Mouse (Mus musculus) intestine, embryonic 14.5 days (tissue): ENCODE results near the gene Nipbl. TPM values are rescaled to one million over a fixed set of nuclear protein-coding genes. Genes with fewer than 3 reads are reported as not detected.
"Not testable (repeated sequence)": the region's sequence is repeated elsewhere in the genome, so short reads cannot be mapped to it uniquely, and the experiment has no call there.

Experiments used
- ATAC-seq: fragments of 200-750 bp; cut with Nextera tagmentation; replicated peaks from 2 replicates; pipeline ENCODE4 v1.8.0; 2017; ENCODE audit warnings: low read depth, moderate number of reproducible peaks, moderate TSS enrichment, moderate library complexity; ENCODE audit not compliant: low FRiP score, low TSS enrichment
- DNase-seq: peaks from one replicate; pipeline ENCODE4 v3.0.0-alpha.2; 2018; ENCODE audit warnings: low spot score
- H3K27ac ChIP-seq: fragments of 300-500 bp; sonication (generic); 2 replicates; pipeline ENCODE4 v1.5.1; 2014; ENCODE audit warnings: low read depth, mild to moderate bottlenecking, control low read depth
- H3K27me3 ChIP-seq: fragments of 300-500 bp; sonication (generic); replicated peaks from 2 replicates; pipeline ENCODE4 v1.6.1; 2014; ENCODE audit warnings: low read length, control low read depth; ENCODE audit not compliant: control insufficient read depth, insufficient read depth
- H3K36me3 ChIP-seq: fragments of 300-500 bp; sonication (generic); 2 replicates; pipeline ENCODE4 v1.6.1; 2014; ENCODE audit warnings: low read length, control low read depth; ENCODE audit not compliant: control insufficient read depth, insufficient read depth
- H3K4me1 ChIP-seq: fragments of 300-500 bp; sonication (generic); replicated peaks from 2 replicates; pipeline ENCODE4 v1.6.1; 2014; ENCODE audit warnings: low read length, control low read depth, mixed read lengths; ENCODE audit not compliant: control insufficient read depth, insufficient read depth
- H3K4me2 ChIP-seq: fragments of 300-500 bp; sonication (generic); 2 replicates; pipeline ENCODE4 v1.6.1; 2014; ENCODE audit warnings: low read length
- H3K4me3 ChIP-seq: fragments of 300-500 bp; sonication (generic); 2 replicates; pipeline ENCODE4 v1.5.1; 2014; ENCODE audit warnings: low read depth, low read length, control low read depth, mixed read lengths
- H3K9ac ChIP-seq: fragments of 300-500 bp; sonication (generic); 2 replicates; pipeline ENCODE4 v1.6.1; 2014; ENCODE audit warnings: mild to moderate bottlenecking, low read length
- H3K9me3 ChIP-seq: fragments of 300-500 bp; sonication (generic); 2 replicates; pipeline ENCODE4 v1.6.1; 2016; ENCODE audit warnings: low read length, control low read depth; ENCODE audit not compliant: control insufficient read depth
- whole genome bisulfite sequencing: fragments of 180-500 bp; shearing (Covaris S2); extraction: QIAGEN DNeasy Blood & Tissue Kit; methylation state at CpG from one replicate; pipeline ENCODE4 v1.1.7; 2014; 5-methylcytosine and 5-hydroxymethylcytosine counted together
- polyA plus RNA-seq: library from polyadenylated mRNA; unstranded; fragments of >200 nt; fragmentation: Nextera tagmentation; extraction: Ambion mirVana; gene quantifications from 2 replicates; pipeline ENCODE4 v1.2.1, GENCODE M21; 2014

Nipbl gene
- 23.3 and 23.8 TPM in 2 replicates for polyA plus RNA-seq

- Histone ChIP-seq H3K4me3 (peak within 1 kb of the TSS; percentile 83), H3K4me1 (peaks cover 15% of the 10 kb centered on the region), H3K9ac (peak within 1 kb of the TSS; percentile 98), H3K36me3 (no peaks in the 10 kb centered on the region), H3K4me2 (peak within 1 kb of the TSS; percentile 97), H3K9me3 (no peaks in the 10 kb centered on the region), H3K27ac (peak within 1 kb of the TSS; percentile 100), H3K27me3 (no peaks in the 10 kb centered on the region)
- DNase-seq = peak; percentile 89
- ATAC-seq = peak; percentile 87
- 0% methylated on average over 64 of the region's 102 CpGs for WGBS
These were observed at the start of gene Nipbl for GRCm38 (mm10) chr15:8443926-8444889. Gene Nipbl (minus strand): TSS chr15:8444463.

GRCm38 (mm10) chr15:8485261-8485660 is 41.0 kb upstream of the Nipbl start:
- Histone ChIP-seq H3K36me3 (no peaks in the 10 kb centered on the region), H3K9me3 (no peaks in the 10 kb centered on the region), H3K4me2 (no peak overlapping the region), H3K9ac (no peak overlapping the region), H3K27me3 (no peaks in the 10 kb centered on the region), H3K27ac (no peak overlapping the region), H3K4me3 (no peak overlapping the region), H3K4me1 (no peaks in the 10 kb centered on the region)
- ATAC-seq (no peak), DNase-seq (no peak)
- WGBS = 80% methylated on average over 6 of the region's 6 CpGs

- Histone ChIP-seq H3K9ac (no peak overlapping the region), H3K27ac (no peak overlapping the region), H3K4me2 (no peak overlapping the region), H3K9me3 (no peaks in the 10 kb centered on the region), H3K4me3 (no peak overlapping the region), H3K4me1 (no peaks in the 10 kb centered on the region), H3K36me3 (no peaks in the 10 kb centered on the region), H3K27me3 (no peaks in the 10 kb centered on the region)
- WGBS = 34% methylated on average over 4 of the region's 4 CpGs
- ATAC-seq = peak; percentile 93
- DNase-seq = peak; percentile 64
These were observed 24.8 kb upstream of the Nipbl start for GRCm38 (mm10) chr15:8469006-8469575.

- no peak overlapping the region for H3K9ac ChIP-seq
- no peaks in the 10 kb centered on the region for H3K9me3 ChIP-seq
- DNase-seq (no peak), ATAC-seq (no peak)
- H3K4me3 ChIP-seq = no peak overlapping the region
- no peaks in the 10 kb centered on the region for H3K4me1 ChIP-seq
- H3K27ac ChIP-seq = no peak overlapping the region
- H3K27me3 ChIP-seq = no peaks in the 10 kb centered on the region
- 85% methylated on average over 1 of the region's 1 CpGs for WGBS
- no peak overlapping the region for H3K4me2 ChIP-seq
- H3K36me3 ChIP-seq = no peaks in the 10 kb centered on the region
These were observed 19.3 kb upstream of the Nipbl start for GRCm38 (mm10) chr15:8463521-8463920.

- DNase-seq = no peak
- Histone ChIP-seq H3K9me3 (no peaks in the 10 kb centered on the region), H3K4me3 (no peak overlapping the region), H3K4me1 (no peaks in the 10 kb centered on the region), H3K27me3 (no peaks in the 10 kb centered on the region), H3K36me3 (no peaks in the 10 kb centered on the region), H3K27ac (no peak overlapping the region), H3K9ac (no peak overlapping the region), H3K4me2 (no peak overlapping the region)
- 87% methylated on average over 4 of the region's 4 CpGs for WGBS
- ATAC-seq = no peak
These were observed 18.5 kb upstream of the Nipbl start for GRCm38 (mm10) chr15:8462780-8463179.

GRCm38 (mm10) chr15:8460871-8461270 is 16.6 kb upstream of the Nipbl start:
- no peak overlapping the region for H3K4me3 ChIP-seq
- H3K9me3 ChIP-seq = no peaks in the 10 kb centered on the region
- no peak overlapping the region for H3K27ac ChIP-seq
- DNase-seq (no peak), ATAC-seq (no peak)
- H3K27me3 ChIP-seq = no peaks in the 10 kb centered on the region
- H3K36me3 ChIP-seq = no peaks in the 10 kb centered on the region
- H3K4me2 ChIP-seq = no peak overlapping the region
- no peaks in the 10 kb centered on the region for H3K4me1 ChIP-seq
- no peak overlapping the region for H3K9ac ChIP-seq
- 66% methylated on average over 2 of the region's 2 CpGs for WGBS

GRCm38 (mm10) chr15:8459979-8460378 is 15.7 kb upstream of the Nipbl start:
- Histone ChIP-seq H3K36me3 (no peaks in the 10 kb centered on the region), H3K4me3 (no peak overlapping the region), H3K27me3 (no peaks in the 10 kb centered on the region), H3K4me2 (no peak overlapping the region), H3K9me3 (no peaks in the 10 kb centered on the region), H3K4me1 (no peaks in the 10 kb centered on the region), H3K9ac (no peak overlapping the region), H3K27ac (no peak overlapping the region)
- WGBS = 86% methylated on average over 2 of the region's 2 CpGs
- ATAC-seq = no peak
- no peak for DNase-seq

- H3K27me3 ChIP-seq, H3K4me3 ChIP-seq, H3K9ac ChIP-seq, H3K4me1 ChIP-seq, H3K27ac ChIP-seq, H3K36me3 ChIP-seq, H3K4me2 ChIP-seq, DNase-seq, ATAC-seq, H3K9me3 ChIP-seq: not testable (repeated sequence)
- WGBS = 87% methylated on average over 2 of the region's 2 CpGs
These were observed 12.0 kb upstream of the Nipbl start for GRCm38 (mm10) chr15:8456223-8456622.
